Mouse (Mus musculus) cerebral cortex, adult 2 months (tissue): ENCODE data around the gene Sema3b.

Experiments
- WGBS: fragments of 180-500 bp; shearing (Covaris S2); methylation state at CpG from one replicate; pipeline ENCODE4 v1.1.7; 2018; 5-methylcytosine and 5-hydroxymethylcytosine counted together

Gene Sema3b

DNA sequence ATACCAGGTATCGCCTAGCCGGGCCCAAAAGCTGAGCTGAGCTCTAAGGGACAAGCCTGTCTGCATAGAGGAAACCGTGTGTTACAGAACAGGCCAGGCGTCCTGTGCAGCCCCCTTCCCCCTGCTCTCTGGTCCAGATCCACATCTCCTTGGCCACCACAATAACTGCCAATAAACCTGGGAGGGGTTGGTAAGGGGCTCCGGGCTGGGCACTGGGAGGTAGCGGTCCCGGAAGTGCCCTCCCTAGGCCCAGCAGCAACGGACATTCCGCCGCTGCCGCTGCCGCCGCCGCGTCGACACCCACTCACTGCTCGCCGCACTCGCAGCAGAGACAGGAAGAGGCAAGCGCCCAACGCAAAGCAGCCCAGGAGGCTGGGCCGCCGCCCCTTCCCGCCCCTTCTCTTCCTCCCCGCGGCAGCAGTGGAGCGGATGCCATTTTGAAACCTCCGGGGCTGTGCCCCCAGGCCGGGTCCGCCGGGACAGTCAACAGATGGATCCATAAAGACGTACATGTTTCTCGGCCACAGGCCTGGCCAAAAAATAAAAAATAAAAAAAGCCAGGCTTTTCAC lies 24.1 kb upstream of the Sema3b start:
- under 1% methylated on average over 33 of the region's 33 CpGs for WGBS

GRCm38 (mm10) chr9:107632478-107632877 lies 23.4 kb upstream of the Sema3b start:
- 13% methylated on average over 6 of the region's 6 CpGs for WGBS

- WGBS, result 65% methylated on average over 8 of the region's 8 CpGs
Observed at GRCm38 (mm10) chr9:107631861-107632260, 22.8 kb upstream of the Sema3b start.

DNA sequence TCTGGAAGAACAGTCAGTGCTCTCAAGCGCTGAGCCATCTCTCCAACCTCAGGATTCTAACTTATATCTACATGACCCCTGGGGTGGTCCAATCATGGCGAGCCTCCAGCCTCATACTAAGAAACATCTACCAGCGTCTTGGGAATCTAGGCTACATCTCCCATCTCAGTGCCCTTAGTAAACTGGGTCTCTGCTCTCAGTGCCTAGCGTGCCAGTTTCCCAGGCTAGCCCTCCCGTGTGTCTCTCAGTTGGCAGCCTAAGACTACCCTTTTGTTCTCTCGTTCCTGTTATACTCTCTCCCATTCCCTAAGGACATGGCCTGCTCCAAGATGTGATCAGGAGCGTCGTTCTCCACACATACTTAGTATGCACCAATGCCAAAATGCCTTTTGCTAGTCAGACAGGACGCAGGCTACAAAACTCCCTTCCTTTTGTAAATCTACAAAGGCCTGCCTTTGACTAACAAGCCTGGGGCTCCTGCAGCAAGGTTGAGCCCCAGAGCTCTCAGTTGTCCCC lies 22.3 kb upstream of the Sema3b start:
- WGBS, result 58% methylated on average over 9 of the region's 9 CpGs

DNA sequence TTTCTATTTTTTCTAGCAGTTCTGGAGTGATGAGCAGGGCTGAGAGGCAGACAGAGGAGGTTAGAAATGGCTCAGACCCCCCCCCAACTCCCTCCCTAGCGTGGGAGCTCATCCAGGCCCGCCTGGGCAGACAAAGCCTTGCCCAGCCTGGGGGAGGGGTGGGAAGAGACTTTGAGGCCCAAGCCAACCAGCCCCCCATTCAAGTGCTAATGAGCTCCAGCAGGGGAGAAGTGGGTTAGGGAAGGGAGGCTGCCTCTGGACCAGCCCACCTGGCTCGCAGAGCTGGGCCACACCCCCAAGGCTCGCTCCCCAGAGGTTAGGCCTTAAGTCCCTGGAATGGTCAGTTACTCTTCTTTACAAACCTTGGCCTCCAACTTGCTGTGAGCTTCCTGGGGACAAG lies 21.5 kb upstream of the Sema3b start:
- WGBS, result 18% methylated on average over 4 of the region's 4 CpGs

DNA sequence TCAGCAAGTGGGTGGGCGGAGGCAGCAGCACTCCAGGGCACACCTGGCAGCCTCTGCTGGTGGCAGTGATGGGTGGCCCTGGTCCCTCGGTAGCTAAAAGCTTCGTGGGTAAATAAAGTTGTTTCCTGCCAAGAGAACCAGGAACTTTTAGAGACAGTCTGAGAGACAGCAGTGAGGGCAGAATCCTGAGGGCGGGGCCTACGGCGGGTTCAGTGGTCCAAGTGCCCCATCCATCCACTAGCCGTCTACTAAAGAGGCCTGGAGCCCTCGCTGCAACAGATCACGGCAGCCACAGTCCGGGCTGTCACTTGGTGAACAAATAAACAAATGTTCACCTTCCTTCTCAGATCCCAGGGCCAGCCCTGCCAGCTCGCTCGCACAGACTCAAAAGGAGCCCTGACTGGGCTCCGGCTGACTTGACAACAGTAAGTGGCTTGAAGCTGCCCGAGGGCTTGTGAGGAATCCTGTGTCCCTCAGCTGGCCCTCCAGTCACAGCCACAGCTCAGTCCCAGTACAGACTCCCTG lies 20.9 kb upstream of the Sema3b start:
- 31% methylated on average over 14 of the region's 14 CpGs for WGBS

GRCm38 (mm10) chr9:107629411-107629730 lies 20.3 kb upstream of the Sema3b start:
- WGBS, result 42% methylated on average over 4 of the region's 4 CpGs

GRCm38 (mm10) chr9:107628721-107629410 lies 19.8 kb upstream of the Sema3b start:
- WGBS, result 53% methylated on average over 14 of the region's 15 CpGs

- WGBS, result 34% methylated on average over 20 of the region's 20 CpGs
Observed at GRCm38 (mm10) chr9:107627387-107628255, 18.6 kb upstream of the Sema3b start.

DNA sequence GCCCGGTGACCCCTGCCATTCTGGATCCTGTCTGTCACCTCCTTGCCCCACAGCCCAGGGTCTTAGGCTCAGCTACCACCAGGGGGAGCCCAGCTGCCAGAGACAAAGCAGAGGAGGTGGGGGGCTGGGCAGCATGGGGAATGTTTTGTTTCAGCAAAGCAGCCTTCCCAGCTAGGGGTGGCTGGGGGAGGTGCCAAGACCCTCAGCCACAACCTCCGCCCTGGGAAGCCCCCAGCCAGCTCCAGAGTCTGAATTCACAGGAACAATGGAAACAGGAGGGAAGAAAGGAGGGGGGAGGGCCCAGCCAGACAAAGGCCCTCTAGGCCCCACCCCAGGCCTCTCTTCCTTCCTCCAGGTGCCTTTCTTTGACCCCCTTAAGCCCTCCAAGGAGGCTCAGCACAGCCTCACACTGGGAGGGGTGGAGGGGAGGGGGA lies 17.8 kb upstream of the Sema3b start:
- 0% methylated on average over 2 of the region's 2 CpGs for WGBS

DNA sequence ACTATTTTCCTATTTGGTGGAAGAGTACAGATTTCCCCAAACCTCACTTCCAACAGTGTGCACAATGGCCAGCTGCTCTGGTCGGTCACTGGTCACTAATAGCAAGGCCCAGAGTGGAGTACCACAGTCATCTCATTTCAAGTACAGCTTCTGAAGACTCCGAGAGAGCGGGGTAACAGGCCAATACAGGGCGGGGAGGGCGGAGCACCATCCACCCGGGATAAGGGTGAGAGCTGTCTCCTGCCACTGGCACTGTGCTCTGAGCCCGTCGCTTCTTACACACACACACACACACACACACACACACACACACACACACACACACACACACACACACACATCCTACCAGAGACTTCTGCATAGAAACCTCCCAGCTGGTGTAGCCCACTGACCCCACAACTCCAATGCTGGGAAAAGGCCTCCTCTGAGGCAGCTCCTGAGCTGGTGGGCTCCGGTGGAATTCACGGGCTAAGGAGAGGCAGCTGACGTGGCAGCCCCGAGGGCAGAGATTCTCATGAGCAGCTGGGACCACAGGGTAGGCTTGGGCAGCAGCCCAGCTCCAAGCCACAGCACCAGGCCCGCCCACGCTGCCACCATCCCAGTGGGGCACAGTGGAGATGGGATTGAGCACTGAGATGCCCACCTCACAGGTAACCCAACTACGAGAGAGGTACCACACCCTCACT lies 17.3 kb upstream of the Sema3b start:
- WGBS, result 33% methylated on average over 15 of the region's 15 CpGs

DNA sequence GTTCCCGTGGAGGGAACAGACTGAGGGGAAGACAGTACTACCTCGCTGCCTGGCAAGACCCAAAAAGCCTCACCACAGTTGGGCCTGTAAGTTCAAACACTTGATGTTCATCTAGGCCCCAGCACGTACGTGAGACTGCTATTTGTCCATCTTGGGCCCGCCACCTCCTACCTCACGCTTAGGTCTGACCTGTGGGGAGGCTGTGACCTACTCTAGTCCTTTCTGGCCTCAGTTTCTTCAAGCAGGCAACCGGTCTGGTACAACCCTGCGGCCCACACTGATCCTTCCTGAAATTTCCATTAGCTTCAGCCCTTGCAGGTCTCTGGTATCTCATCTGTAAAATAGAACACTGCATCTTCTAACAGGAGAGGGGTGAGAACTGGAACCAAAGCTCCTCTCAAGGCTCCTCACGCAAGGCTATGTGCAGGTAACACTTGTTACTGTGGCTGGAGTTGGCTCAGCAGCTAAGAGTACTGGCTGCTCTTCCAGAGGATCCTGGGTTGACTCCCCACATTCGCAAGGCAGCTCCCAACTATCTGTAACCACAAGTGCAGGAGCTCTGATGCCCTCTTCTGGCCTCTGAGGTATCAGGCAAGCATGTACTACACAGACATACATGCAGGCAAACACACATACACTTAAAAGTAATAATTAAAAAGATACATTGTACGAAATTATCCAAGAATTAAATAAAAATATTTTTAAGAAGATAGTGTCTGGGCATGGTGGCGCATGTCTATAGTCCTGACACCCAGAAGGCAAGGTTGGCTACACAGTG lies 16.5 kb upstream of the Sema3b start:
- 81% methylated on average over 12 of the region's 12 CpGs for WGBS

DNA sequence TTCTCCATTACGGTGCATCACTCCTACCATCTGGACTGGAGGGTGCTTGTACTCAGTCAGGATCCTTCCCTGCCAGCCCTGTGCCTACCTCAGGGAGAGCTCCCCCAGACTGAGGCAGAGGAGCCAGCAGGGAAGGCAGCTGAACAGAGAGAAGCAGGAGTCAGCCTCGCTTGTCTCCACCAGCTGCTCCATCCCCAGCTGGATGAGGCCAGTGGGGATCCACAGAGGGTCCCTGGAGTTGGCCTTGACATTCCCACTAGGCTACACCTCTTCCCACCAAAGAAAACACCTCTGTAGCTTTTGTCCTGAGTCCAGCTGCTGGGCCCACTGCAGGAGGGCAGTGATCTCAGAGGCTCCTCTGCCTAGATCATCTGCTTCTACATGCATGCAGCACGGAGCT lies 15.9 kb upstream of the Sema3b start:
- WGBS, result 49% methylated on average over 3 of the region's 3 CpGs

DNA sequence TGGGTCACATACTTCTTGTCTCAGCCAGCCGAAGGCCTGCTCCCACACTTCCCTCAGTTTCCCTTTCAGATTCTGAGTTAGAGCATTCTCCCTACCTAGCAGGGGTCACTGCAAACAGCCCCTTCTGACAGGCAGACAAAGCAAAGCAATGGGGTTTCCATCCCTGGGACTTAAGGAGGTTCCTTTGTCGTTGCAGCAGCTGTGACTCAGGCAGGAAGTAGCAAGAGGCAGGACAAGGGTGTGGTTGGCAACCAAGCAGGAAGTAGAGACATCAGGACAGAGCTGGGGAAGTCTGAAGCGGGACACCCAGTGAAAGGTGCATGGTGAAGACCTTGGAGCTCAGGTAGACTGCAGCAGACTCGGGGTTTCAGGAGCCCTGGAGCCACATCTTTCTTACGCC lies 15.5 kb upstream of the Sema3b start:
- 58% methylated on average over 5 of the region's 5 CpGs for WGBS

DNA sequence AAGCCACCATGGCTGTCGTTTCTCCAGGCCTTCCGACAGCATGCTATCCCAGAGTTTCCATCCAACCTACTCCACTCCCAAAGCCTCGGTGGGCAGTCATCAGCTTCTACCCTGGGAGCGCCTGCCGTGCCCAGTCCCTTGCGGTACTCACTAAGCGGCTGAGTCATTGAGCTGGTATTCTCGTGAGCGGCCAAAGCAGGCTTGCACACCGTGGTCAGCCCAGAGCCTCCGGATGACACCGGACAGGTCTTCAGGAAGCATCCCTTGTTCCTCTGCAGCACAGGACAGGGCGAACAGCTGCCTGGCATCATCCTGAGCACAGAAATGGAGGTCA lies 10.5 kb upstream of the Sema3b start:
- 69% methylated on average over 13 of the region's 13 CpGs for WGBS

- 44% methylated on average over 13 of the region's 13 CpGs for WGBS
Observed at GRCm38 (mm10) chr9:107618778-107619545, 9.9 kb upstream of the Sema3b start.

DNA sequence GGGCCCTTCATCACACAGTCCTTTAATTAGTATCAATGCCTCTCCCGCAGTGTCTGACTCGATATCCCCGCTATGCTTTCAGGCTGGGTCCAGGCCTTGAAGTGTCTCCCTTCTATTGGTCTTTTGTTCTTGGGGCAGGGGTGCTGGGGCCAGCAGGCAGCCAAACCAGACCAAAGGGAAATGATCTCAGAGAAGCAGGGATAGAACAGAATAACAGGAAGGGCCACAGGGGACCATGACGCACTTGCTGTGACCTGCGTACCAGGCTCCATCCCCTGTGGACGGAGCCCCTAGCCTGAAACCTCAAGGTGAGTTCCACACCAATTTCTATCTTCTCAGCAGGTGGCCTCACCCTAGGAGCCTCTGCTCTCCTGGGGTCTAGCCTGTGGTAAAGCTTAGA lies 9.1 kb upstream of the Sema3b start:
- 65% methylated on average over 6 of the region's 6 CpGs for WGBS

DNA sequence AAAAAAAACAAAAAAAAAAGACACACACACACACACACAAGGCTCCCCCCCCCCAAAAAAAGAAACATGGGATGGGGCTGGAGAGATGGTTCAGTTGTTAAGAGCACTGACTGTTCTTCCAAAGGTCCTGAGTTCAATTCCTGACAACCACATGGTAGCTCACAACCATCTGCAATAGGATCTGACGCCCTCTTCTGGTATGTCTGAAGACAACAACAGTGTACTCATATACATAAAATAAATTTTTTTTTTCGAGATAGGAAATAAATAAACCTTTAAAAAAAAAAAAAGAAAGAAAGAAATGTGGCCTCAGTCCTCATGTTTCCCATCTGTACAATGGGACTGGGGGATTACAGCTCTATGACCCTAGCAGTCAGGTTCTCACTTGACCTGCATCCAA lies 8.4 kb upstream of the Sema3b start:
- 70% methylated on average over 2 of the region's 2 CpGs for WGBS

GRCm38 (mm10) chr9:107615035-107615434 lies 6.0 kb upstream of the Sema3b start:
- 71% methylated on average over 4 of the region's 4 CpGs for WGBS

GRCm38 (mm10) chr9:107612945-107613569 lies 4.0 kb upstream of the Sema3b start:
- WGBS, result 7% methylated on average over 12 of the region's 12 CpGs
